Mouse (Mus musculus): ENCODE measurements around the gene Tent5a. TPM values are rescaled to one million over a fixed set of nuclear protein-coding genes. Genes with fewer than 3 reads are reported as not detected.

Gene Tent5a
- total RNA-seq (2017) = 23.4 and 32.7 TPM in 2 replicates

- ATAC-seq (replicated peaks; ENCODE audit: low read depth, poor library complexity, severe bottlenecking) = peak; percentile 63
These were observed at the start of gene Tent5a for GRCm38 (mm10) chr9:85327242-85328211. Gene Tent5a, minus strand, starts transcription at chr9:85327348.

- no peak for ATAC-seq (replicated peaks; ENCODE audit: low read depth, poor library complexity, severe bottlenecking)
These were observed 49.6 kb upstream of the Tent5a start for GRCm38 (mm10) chr9:85376643-85377307.

GRCm38 (mm10) chr9:85375152-85375551, 48.0 kb upstream of the Tent5a start:
- ATAC-seq (replicated peaks; ENCODE audit: low read depth, poor library complexity, severe bottlenecking) = peak; percentile 56

- ATAC-seq (replicated peaks; ENCODE audit: low read depth, poor library complexity, severe bottlenecking) = no peak
These were observed 44.9 kb upstream of the Tent5a start for GRCm38 (mm10) chr9:85372034-85372433.

GRCm38 (mm10) chr9:85369512-85369911, 42.4 kb upstream of the Tent5a start:
- ATAC-seq (replicated peaks; ENCODE audit: low read depth, poor library complexity, severe bottlenecking) = peak; percentile 62

GRCm38 (mm10) chr9:85357154-85357860, 30.2 kb upstream of the Tent5a start:
- ATAC-seq (replicated peaks; ENCODE audit: low read depth, poor library complexity, severe bottlenecking) = peak; percentile 78

- ATAC-seq (replicated peaks; ENCODE audit: low read depth, poor library complexity, severe bottlenecking) = no peak
These were observed 28.4 kb upstream of the Tent5a start for GRCm38 (mm10) chr9:85355559-85355958.

GRCm38 (mm10) chr9:85347823-85348523, 20.8 kb upstream of the Tent5a start:
- ATAC-seq (replicated peaks; ENCODE audit: low read depth, poor library complexity, severe bottlenecking) = no peak

- ATAC-seq (replicated peaks; ENCODE audit: low read depth, poor library complexity, severe bottlenecking) = peak; percentile 67
These were observed 16.0 kb upstream of the Tent5a start for GRCm38 (mm10) chr9:85342892-85343785.

- peak; percentile 86 for ATAC-seq (replicated peaks; ENCODE audit: low read depth, poor library complexity, severe bottlenecking)
These were observed 13.2 kb upstream of the Tent5a start for GRCm38 (mm10) chr9:85340303-85340702.

GRCm38 (mm10) chr9:85336046-85336445, 8.9 kb upstream of the Tent5a start:
- no peak for ATAC-seq (replicated peaks; ENCODE audit: low read depth, poor library complexity, severe bottlenecking)

- no peak for ATAC-seq (replicated peaks; ENCODE audit: low read depth, poor library complexity, severe bottlenecking)
These were observed 4.4 kb upstream of the Tent5a start for GRCm38 (mm10) chr9:85331521-85331920.

GRCm38 (mm10) chr9:85328259-85328658, 1.1 kb upstream of the Tent5a start:
- peak; percentile 45 for ATAC-seq (replicated peaks; ENCODE audit: low read depth, poor library complexity, severe bottlenecking)

- ATAC-seq (replicated peaks; ENCODE audit: low read depth, poor library complexity, severe bottlenecking) = peak; percentile 14
These were observed 581 bp downstream of the Tent5a start for GRCm38 (mm10) chr9:85326292-85327241.

GRCm38 (mm10) chr9:85325201-85325868, 1.8 kb downstream of the Tent5a start:
- ATAC-seq (replicated peaks; ENCODE audit: low read depth, poor library complexity, severe bottlenecking) = peak; percentile 37

- no peak for ATAC-seq (replicated peaks; ENCODE audit: low read depth, poor library complexity, severe bottlenecking)
These were observed 2.8 kb downstream of the Tent5a start for GRCm38 (mm10) chr9:85324158-85324875.

Data from common myeloid progenitor, adult 5-6 weeks (primary cell).